Mouse (Mus musculus) C2C12 (cell line): Measurements from ENCODE around the gene E330021D16Rik. TPM values are rescaled to one million over a fixed set of nuclear protein-coding genes. Genes with fewer than 3 reads are reported as not detected.

Source experiments
- H3K27me3 ChIP-seq: one replicate; pipeline ENCODE4 v1.6.1; 2011; ENCODE audit not compliant: control insufficient read depth, insufficient read depth, insufficient read length
- H3K36me3 ChIP-seq: one replicate; pipeline ENCODE4 v1.6.1; 2011; ENCODE audit not compliant: control insufficient read depth, insufficient read depth
- H3K4me3 ChIP-seq: one replicate; pipeline ENCODE4 v1.5.1; 2011; ENCODE audit warnings: mild to moderate bottlenecking, control low read depth; ENCODE audit not compliant: poor library complexity, insufficient read depth, severe bottlenecking
- H3K79me2 ChIP-seq: one replicate; pipeline ENCODE4 v1.6.1; 2011; ENCODE audit not compliant: control insufficient read depth, insufficient read depth
- H3K79me3 ChIP-seq: one replicate; pipeline ENCODE4 v1.6.1; 2011; ENCODE audit warnings: low read depth, control low read depth
- H3ac ChIP-seq: one replicate; pipeline ENCODE3; 2011; ENCODE audit warnings: low read depth; ENCODE audit not compliant: control insufficient read depth, insufficient read length
- CEBPB ChIP-seq: IDR thresholded peaks from one replicate; pipeline ENCODE4 v1.6.1; 2011; ENCODE audit warnings: low read depth, mild to moderate bottlenecking, control low read depth, moderate library complexity
- CTCF ChIP-seq: IDR thresholded peaks from one replicate; pipeline ENCODE4 v1.5.1; 2011; ENCODE audit not compliant: control insufficient read depth, insufficient read depth, insufficient read length
- FOSL1 ChIP-seq: IDR thresholded peaks from one replicate; pipeline ENCODE4 v1.8.0; 2011; ENCODE audit warnings: mild to moderate bottlenecking, low read length; ENCODE audit not compliant: poor library complexity, insufficient read depth, severe bottlenecking
- MAX ChIP-seq: IDR thresholded peaks from one replicate; pipeline ENCODE4 v1.6.1; 2011; ENCODE audit warnings: mild to moderate bottlenecking, control low read depth
- MYOD1 ChIP-seq: IDR thresholded peaks from one replicate; pipeline ENCODE4 v1.6.1; 2011; ENCODE audit warnings: low read depth; ENCODE audit not compliant: control insufficient read depth, insufficient read length
- MYOG ChIP-seq: IDR thresholded peaks from one replicate; pipeline ENCODE4 v1.6.1; 2011; ENCODE audit not compliant: control insufficient read depth, insufficient read length; ENCODE audit errors: extremely low read depth
- USF1 ChIP-seq: IDR thresholded peaks from one replicate; pipeline ENCODE4 v1.6.1; 2011; ENCODE audit warnings: low read depth, mild to moderate bottlenecking, control low read depth, moderate library complexity
- polyA plus RNA-seq: library from polyadenylated mRNA; unstranded; fragments of >200 nt; fragmentation: generic; extraction: Trizol; gene quantifications from one replicate; pipeline ENCODE4 v1.2.1, GENCODE M21; 2012; ENCODE audit warnings: missing spikeins

E330021D16Rik gene
- polyA plus RNA-seq, 1 experiment: not detected

DNA sequence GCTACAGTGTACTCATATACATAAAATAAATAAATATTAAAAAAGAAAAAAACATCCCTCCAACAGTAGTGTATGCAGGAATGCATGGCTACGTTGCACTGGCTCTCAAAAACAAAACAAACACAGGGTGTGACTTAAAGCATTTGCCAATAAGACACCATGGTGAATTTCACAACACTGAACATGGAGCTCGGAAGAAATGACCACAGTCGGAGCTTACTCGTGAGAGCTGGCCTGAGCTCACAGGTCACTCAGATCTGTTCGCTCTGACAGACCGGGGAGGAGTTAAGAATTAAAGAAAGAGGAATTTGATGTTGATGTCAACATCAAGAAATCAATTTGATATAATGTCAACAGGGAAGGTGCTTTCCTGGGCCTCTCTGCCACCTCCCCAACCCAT is 18.2 kb upstream of the E330021D16Rik start:
- TF ChIP-seq MAX (no peak), MYOD1 (no peak), USF1 (no peak), CEBPB (no peak), FOSL1 (no peak), CTCF (no peak)
- Histone ChIP-seq H3K79me2 (no peaks in the 10 kb centered on the region), H3K27me3 (no peaks in the 10 kb centered on the region), H3K4me3 (no peak overlapping the region), H3ac (no peak overlapping the region), H3K36me3 (no peaks in the 10 kb centered on the region), H3K79me3 (no peaks in the 10 kb centered on the region)

DNA sequence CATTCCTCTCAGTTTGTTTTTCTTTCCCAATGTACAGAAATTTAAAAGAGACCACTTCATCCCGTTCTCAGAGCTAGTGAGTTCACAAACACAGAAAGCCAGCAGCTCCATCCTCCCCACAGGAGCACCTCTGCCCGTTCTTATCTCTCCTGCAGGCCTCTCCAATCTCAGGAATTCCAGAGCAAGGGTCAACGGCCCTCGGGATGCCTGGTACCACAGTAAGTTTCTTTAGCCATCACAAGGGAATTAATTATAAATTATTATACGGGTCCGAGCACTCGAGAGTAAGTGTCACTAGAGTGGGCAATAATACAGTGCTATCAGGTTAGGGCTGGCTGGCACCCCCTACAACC is 16.5 kb upstream of the E330021D16Rik start:
- Histone ChIP-seq H3K4me3 (no peak overlapping the region), H3K36me3 (no peaks in the 10 kb centered on the region), H3ac (no peak overlapping the region), H3K79me3 (no peaks in the 10 kb centered on the region), H3K79me2 (no peaks in the 10 kb centered on the region), H3K27me3 (no peaks in the 10 kb centered on the region)
- TF ChIP-seq USF1 (no peak), FOSL1 (no peak), CTCF (no peak), MYOD1 (no peak), MAX (no peak), CEBPB (no peak), MYOG (no peak)

- TF ChIP-seq MYOD1: no peak
- TF ChIP-seq CEBPB: no peak
- no peak for TF ChIP-seq MAX
- no peak for TF ChIP-seq MYOG
- TF ChIP-seq USF1: no peak
- no peak for TF ChIP-seq FOSL1
- TF ChIP-seq CTCF: no peak
- Histone ChIP-seq H3K36me3 (no peaks in the 10 kb centered on the region), H3K79me2 (no peaks in the 10 kb centered on the region), H3K79me3 (no peaks in the 10 kb centered on the region), H3K4me3 (no peak overlapping the region), H3ac (no peak overlapping the region), H3K27me3 (no peaks in the 10 kb centered on the region)
These were observed 16.0 kb upstream of the E330021D16Rik start for GRCm38 (mm10) chr6:136431169-136431895.

DNA sequence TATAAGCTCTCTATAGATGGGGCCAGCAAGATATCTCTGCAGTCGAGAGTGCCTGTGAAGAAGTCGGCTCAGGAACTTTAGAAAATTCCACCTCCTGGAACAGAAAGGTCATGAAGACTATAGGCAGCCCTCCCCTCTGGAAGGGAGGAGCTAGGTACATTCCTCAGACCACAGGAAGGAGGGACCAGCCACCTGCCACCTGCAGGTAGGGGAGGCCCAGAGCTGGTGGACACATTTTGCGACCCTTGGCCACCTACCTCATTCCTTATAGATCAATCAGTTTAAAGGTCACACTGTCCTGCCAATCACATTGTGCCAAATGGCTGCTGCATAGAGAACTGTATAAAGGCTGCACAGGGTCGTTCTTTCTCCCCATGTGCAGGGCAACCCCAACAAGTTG is 14.1 kb upstream of the E330021D16Rik start:
- H3K79me2 ChIP-seq: no peaks in the 10 kb centered on the region
- H3K79me3 ChIP-seq: no peaks in the 10 kb centered on the region
- no peak overlapping the region for H3ac ChIP-seq
- TF ChIP-seq FOSL1 (no peak), MYOD1 (no peak), CTCF (no peak), MYOG (no peak), MAX (no peak), CEBPB (no peak), USF1 (no peak)
- no peaks in the 10 kb centered on the region for H3K36me3 ChIP-seq
- H3K4me3 ChIP-seq: no peak overlapping the region
- no peaks in the 10 kb centered on the region for H3K27me3 ChIP-seq

- no peak overlapping the region for H3ac ChIP-seq
- no peaks in the 10 kb centered on the region for H3K36me3 ChIP-seq
- no peak for TF ChIP-seq FOSL1
- no peak for TF ChIP-seq CEBPB
- no peak for TF ChIP-seq MAX
- TF ChIP-seq MYOG: no peak
- no peak for TF ChIP-seq CTCF
- TF ChIP-seq MYOD1: no peak
- no peak for TF ChIP-seq USF1
These were observed 13.0 kb upstream of the E330021D16Rik start for GRCm38 (mm10) chr6:136428412-136428811.

More at GRCm38 (mm10) chr6:136428412-136428811, 13.0 kb upstream of the E330021D16Rik start:
- H3K4me3 ChIP-seq: no peak overlapping the region
- no peaks in the 10 kb centered on the region for H3K79me3 ChIP-seq
- H3K27me3 ChIP-seq: no peaks in the 10 kb centered on the region
- no peaks in the 10 kb centered on the region for H3K79me2 ChIP-seq
